Mouse (Mus musculus): ENCODE results near the gene Pex12. TPM values are rescaled to one million over a fixed set of nuclear protein-coding genes. Genes with fewer than 3 reads are reported as not detected.

Pex12 gene
- polyA plus RNA-seq, 2 experiments, result 11.5 to 15.3 TPM

DNA sequence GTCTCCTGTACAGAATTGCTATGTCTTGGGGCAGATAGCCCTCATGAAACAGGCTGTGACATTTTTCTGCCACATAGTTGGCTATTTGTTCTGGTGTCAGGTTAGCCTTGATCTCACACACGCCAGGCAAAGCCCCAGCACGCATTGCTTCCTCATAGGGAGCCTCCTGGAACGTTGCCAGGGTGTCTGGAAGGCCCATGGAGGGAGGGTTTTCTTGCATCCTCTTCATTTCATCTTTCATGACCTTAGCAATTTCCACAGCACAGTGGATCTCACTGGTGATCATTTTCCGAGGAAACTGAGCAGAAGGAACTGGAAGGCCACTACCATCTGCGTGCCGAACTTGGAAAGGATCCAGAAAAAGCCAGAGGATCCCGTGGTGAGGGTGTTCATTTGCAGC lies 26.1 kb downstream of the Pex12 start:
- H3K27ac ChIP-seq (replicated peaks; ENCODE audit: low read depth, low read length), result no peak overlapping the region
- no peak for ATAC-seq (ENCODE audit: low FRiP score, low read depth)
- no peak for DNase-seq (ENCODE audit: low spot score)
- no peak overlapping the region for H3K4me2 ChIP-seq (replicated peaks; ENCODE audit: low read depth, low read length, severe bottlenecking)
- no peak overlapping the region for H3K9ac ChIP-seq (ENCODE audit: low read depth, low read length, severe bottlenecking)
- no peaks in the 10 kb centered on the region for H3K4me1 ChIP-seq (ENCODE audit: control insufficient read depth, insufficient read depth, low read length)
- no peaks in the 10 kb centered on the region for H3K27me3 ChIP-seq (ENCODE audit: control insufficient read depth, insufficient read depth, low read length)
- WGBS, result 62% methylated on average over 7 of the region's 7 CpGs
- H3K9me3 ChIP-seq (ENCODE audit: control insufficient read depth, low read length), result no peaks in the 10 kb centered on the region
- H3K36me3 ChIP-seq (ENCODE audit: control insufficient read depth, insufficient read depth, low read length), result no peaks in the 10 kb centered on the region
- H3K4me3 ChIP-seq (replicated peaks; ENCODE audit: low read length), result no peak overlapping the region
- TF ChIP-seq POLR2A (IDR thresholded peaks at IDR 0.05; ENCODE audit: borderline replicate concordance, extremely low read depth, insufficient read depth, insufficient read length), result no peak

DNA sequence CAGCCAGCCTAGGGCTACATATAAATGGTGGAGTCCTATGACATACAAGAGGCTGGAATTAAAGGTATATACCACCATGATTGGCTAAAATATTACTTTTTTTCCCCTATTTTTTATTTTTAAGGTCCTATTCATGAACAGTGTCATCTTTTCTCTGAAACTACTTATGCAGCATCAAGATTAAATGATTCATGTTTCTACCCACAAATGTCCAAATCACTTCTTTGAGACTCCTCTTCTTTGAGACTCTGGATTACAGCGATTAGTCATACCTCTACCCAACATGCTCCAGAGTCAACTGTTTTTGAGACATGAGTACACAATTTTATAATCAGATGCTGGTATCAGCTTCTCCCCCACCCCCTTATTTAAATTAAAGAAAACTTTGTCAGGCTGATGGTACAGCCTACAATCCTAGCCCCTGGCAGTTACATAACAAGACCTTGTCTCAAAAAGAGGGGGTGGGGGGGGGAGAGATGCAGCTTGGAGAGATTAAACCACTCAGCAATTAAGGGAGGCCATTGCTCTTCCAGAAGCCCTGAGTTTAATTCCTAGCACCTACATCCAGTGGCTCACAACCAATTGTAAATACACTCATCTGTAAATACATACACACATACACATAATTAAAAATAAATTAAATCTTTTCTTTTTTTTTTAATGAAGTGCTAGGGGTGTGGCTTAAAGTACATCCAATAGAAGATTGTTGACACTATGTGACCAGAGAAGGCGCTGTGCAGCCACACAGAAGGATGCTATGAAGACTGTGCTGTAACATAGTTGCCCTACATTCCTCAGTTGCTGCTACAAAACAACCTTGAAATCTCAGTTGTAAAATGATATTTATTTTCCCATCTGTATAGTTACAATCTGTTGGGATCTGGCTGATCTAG lies 30.2 kb downstream of the Pex12 start:
- DNase-seq (ENCODE audit: low spot score), result peak; percentile 5
- 9% methylated on average over 2 of the region's 2 CpGs for WGBS
- TF ChIP-seq POLR2A (IDR thresholded peaks at IDR 0.05; ENCODE audit: borderline replicate concordance, extremely low read depth, insufficient read depth, insufficient read length), result no peak
- H3K27ac ChIP-seq (replicated peaks; ENCODE audit: low read depth, low read length), result no peak overlapping the region
- no peaks in the 10 kb centered on the region for H3K4me1 ChIP-seq (ENCODE audit: control insufficient read depth, insufficient read depth, low read length)
- H3K27me3 ChIP-seq (ENCODE audit: control insufficient read depth, insufficient read depth, low read length), result no peaks in the 10 kb centered on the region
- no peak overlapping the region for H3K4me3 ChIP-seq (replicated peaks; ENCODE audit: low read length)
- H3K4me2 ChIP-seq (replicated peaks; ENCODE audit: low read depth, low read length, severe bottlenecking), result no peak overlapping the region
- no peak for ATAC-seq (ENCODE audit: low FRiP score, low read depth)
- no peaks in the 10 kb centered on the region for H3K9me3 ChIP-seq (ENCODE audit: control insufficient read depth, low read length)
- H3K9ac ChIP-seq (ENCODE audit: low read depth, low read length, severe bottlenecking), result no peak overlapping the region
- no peaks in the 10 kb centered on the region for H3K36me3 ChIP-seq (ENCODE audit: control insufficient read depth, insufficient read depth, low read length)

DNA sequence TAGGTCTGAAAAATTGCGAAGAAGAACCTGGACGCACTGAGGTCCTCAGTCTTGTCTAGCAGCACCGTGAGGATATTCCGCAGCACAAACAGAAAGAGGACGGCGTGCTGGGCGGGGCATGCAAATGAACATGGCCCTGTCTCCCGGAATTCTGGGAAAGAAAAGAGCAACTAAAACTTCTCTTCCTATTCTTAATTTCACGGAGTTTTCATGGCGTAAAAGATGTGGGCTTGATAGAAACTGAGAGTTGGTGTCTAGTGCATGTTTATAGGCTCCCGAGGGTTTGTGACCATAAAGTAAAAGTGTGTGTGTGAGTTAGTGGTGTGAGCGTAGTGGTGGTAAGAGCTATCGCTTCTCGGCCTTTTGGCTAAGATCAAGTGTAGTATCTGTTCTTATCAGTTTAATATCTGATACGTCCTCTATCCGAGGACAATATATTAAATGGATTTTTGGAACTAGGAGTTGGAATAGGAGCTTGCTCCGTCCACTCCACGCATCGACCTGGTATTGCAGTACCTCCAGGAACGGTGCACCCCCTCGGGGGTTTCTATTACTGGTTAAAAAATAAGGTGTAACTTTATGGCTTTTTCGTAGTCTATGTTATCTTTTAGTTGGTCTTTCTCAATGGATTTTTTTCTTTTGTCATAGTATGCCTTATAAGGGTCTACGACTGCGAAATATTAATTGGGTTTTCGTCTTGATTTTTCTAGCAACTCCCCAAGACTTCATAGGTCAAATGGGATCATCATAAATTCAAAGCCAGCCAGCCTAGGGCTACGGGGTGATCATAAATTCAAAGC lies 31.0 kb downstream of the Pex12 start:
- peak overlapping the region; percentile 36 for H3K4me3 ChIP-seq (replicated peaks; ENCODE audit: low read length)
- no peaks in the 10 kb centered on the region for H3K9me3 ChIP-seq (ENCODE audit: control insufficient read depth, low read length)
- ATAC-seq (ENCODE audit: low FRiP score, low read depth), result peak; percentile 90
- no peaks in the 10 kb centered on the region for H3K4me1 ChIP-seq (ENCODE audit: control insufficient read depth, insufficient read depth, low read length)
- H3K27me3 ChIP-seq (ENCODE audit: control insufficient read depth, insufficient read depth, low read length), result no peaks in the 10 kb centered on the region
- H3K4me2 ChIP-seq (replicated peaks; ENCODE audit: low read depth, low read length, severe bottlenecking), result peak overlapping the region; percentile 45
- peak overlapping the region; percentile 77 for H3K27ac ChIP-seq (replicated peaks; ENCODE audit: low read depth, low read length)
- DNase-seq (ENCODE audit: low spot score), result peak; percentile 93
- H3K9ac ChIP-seq (ENCODE audit: low read depth, low read length, severe bottlenecking), result peak overlapping the region; percentile 62
- H3K36me3 ChIP-seq (ENCODE audit: control insufficient read depth, insufficient read depth, low read length), result no peaks in the 10 kb centered on the region
- peak; percentile 90; the same call in 1 of the 2 replicates for TF ChIP-seq POLR2A (IDR thresholded peaks at IDR 0.05; ENCODE audit: borderline replicate concordance, extremely low read depth, insufficient read depth, insufficient read length)
- WGBS, result under 1% methylated on average over 25 of the region's 26 CpGs

DNA sequence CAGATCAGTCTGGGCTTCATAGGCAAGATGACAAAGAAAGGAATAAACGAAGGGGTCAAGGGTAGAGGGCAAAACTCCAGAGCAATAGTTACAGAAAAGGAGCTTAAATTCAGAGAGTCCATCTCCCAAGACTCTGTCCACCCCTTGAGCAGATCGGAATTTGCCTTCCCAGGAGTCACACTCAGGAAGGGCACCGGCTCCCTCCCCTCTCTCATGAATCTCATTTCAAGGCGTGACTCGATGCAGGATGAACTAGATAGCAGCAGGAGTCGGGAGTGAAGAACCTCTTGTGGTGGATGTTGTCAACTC lies 31.6 kb downstream of the Pex12 start:
- Histone ChIP-seq H3K36me3 (ENCODE audit: control insufficient read depth, insufficient read depth, low read length) (no peaks in the 10 kb centered on the region), H3K27me3 (ENCODE audit: control insufficient read depth, insufficient read depth, low read length) (no peaks in the 10 kb centered on the region), H3K9ac (ENCODE audit: low read depth, low read length, severe bottlenecking) (peak overlapping the region; percentile 62), H3K4me3 (replicated peaks; ENCODE audit: low read length) (peak overlapping the region; percentile 36), H3K4me2 (replicated peaks; ENCODE audit: low read depth, low read length, severe bottlenecking) (peak overlapping the region; percentile 45), H3K4me1 (ENCODE audit: control insufficient read depth, insufficient read depth, low read length) (no peaks in the 10 kb centered on the region), H3K27ac (replicated peaks; ENCODE audit: low read depth, low read length) (no peak overlapping the region), H3K9me3 (ENCODE audit: control insufficient read depth, low read length) (no peaks in the 10 kb centered on the region)
- WGBS, result 2% methylated on average over 6 of the region's 6 CpGs
- no peak for TF ChIP-seq POLR2A (IDR thresholded peaks at IDR 0.05; ENCODE audit: borderline replicate concordance, extremely low read depth, insufficient read depth, insufficient read length)
- ATAC-seq (ENCODE audit: low FRiP score, low read depth) (0 out of 2 replicates have a peak, but pooled peaks have one; percentile 4), DNase-seq (ENCODE audit: low spot score) (no peak)

DNA sequence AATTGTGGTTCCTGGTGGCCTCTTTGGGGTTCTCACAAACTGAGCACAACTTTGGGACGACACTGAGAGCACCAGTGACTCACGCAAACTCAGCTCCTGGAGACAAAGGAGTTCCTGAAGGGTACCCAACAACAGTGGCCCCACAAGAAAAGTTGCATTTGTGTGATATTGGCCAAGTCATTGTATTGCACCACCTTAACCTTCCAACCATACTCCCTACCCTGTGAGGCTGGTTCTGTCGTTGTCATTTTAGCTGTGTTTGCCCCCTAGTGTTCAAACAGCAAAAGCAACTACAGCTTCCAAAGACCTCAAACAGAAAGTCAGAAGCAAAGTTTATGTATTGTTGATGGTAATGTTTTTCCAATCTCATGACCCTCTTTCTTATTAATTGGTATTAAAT lies 39.2 kb downstream of the Pex12 start:
- H3K9me3 ChIP-seq (ENCODE audit: control insufficient read depth, low read length), result no peaks in the 10 kb centered on the region
- no peaks in the 10 kb centered on the region for H3K27me3 ChIP-seq (ENCODE audit: control insufficient read depth, insufficient read depth, low read length)
- H3K4me2 ChIP-seq (replicated peaks; ENCODE audit: low read depth, low read length, severe bottlenecking), result no peak overlapping the region
- no peak for TF ChIP-seq POLR2A (IDR thresholded peaks at IDR 0.05; ENCODE audit: borderline replicate concordance, extremely low read depth, insufficient read depth, insufficient read length)
- H3K4me1 ChIP-seq (ENCODE audit: control insufficient read depth, insufficient read depth, low read length), result no peaks in the 10 kb centered on the region
- DNase-seq (ENCODE audit: low spot score) (no peak), ATAC-seq (ENCODE audit: low FRiP score, low read depth) (no peak)
- H3K27ac ChIP-seq (replicated peaks; ENCODE audit: low read depth, low read length), result no peak overlapping the region
- no peaks in the 10 kb centered on the region for H3K36me3 ChIP-seq (ENCODE audit: control insufficient read depth, insufficient read depth, low read length)
- H3K9ac ChIP-seq (ENCODE audit: low read depth, low read length, severe bottlenecking), result no peak overlapping the region
- 60% methylated on average over 3 of the region's 3 CpGs for WGBS
- H3K4me3 ChIP-seq (replicated peaks; ENCODE audit: low read length), result no peak overlapping the region

All from limb, embryonic 14.5 days (tissue).